Mouse (Mus musculus) ovary, postnatal 10 days (tissue): ENCODE results near the gene Pax5.
"Not testable (repeated sequence)": the region's sequence is repeated elsewhere in the genome, so short reads cannot be mapped to it uniquely, and the experiment has no call there.

Source experiments
- DNase-seq: peaks from one replicate; pipeline ENCODE4 v3.0.0; 2022; ENCODE audit warnings: low spot score

Pax5 gene

DNA sequence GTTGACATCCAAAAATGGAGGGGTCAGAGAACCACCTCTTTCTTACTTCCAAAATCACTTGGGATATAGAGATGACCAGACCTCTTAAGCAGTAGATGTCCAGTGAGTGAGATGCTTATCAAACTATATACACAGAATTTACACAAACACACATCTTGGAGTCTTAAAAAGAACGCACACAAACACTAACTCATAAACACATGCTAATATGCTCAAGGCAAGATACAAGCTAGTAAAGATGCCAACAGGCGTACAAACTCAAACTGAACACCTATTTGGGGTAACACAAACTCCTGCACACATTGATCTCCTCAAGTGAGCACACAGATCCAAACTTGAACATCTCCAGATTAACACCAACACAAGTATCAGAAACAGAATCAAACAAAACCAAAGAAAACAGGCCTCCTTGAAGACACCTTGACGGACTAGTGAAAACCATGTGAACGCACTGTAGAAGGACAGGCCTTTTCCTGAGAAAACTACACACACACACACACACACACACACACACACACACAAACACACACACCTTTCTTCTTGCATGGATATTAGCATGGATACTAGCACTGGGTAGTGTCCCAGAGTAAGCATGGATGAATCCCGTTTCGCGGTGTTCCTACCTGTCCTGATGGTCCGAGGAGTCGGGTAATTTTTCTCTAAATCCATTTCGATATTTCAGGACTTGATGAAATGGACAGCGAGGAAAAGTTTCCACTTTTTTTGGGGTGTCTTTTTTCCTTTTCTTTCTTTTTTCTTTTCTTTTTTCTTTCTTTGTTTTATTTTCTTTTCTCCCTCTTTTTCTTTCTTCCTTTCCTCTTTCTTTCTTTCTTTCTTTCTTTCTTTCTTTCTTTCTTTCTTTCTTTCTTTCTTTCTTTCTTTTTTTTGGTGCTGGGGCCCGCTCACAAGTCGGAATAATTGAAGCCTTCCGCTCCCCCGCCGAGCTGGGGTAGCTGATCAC, at the start of gene Pax5:
Gene Pax5, minus strand, starts transcription at position 748 of the 961 bp plus-strand sequence.
- no peak for DNase-seq

DNA sequence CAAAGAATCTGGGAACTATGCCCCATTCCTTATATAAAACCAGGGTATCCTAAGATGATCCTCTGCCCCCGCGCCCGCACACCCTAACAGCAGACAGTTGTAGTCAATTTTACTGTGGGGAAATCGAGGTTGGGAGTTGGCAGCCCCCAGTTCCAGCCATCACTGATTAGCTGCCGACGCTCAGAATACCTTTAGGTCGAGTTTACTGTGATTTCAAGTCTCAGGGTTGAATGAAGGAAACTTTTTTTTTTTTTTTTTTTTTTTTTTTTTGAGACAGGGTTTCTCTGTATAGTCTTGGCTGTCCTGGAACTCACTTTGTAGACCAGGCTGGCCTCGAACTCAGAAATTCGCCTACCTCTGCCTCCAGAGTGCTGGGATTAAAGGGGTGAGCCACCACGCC, 46.8 kb upstream of the Pax5 start:
- DNase-seq = not testable (repeated sequence)

DNA sequence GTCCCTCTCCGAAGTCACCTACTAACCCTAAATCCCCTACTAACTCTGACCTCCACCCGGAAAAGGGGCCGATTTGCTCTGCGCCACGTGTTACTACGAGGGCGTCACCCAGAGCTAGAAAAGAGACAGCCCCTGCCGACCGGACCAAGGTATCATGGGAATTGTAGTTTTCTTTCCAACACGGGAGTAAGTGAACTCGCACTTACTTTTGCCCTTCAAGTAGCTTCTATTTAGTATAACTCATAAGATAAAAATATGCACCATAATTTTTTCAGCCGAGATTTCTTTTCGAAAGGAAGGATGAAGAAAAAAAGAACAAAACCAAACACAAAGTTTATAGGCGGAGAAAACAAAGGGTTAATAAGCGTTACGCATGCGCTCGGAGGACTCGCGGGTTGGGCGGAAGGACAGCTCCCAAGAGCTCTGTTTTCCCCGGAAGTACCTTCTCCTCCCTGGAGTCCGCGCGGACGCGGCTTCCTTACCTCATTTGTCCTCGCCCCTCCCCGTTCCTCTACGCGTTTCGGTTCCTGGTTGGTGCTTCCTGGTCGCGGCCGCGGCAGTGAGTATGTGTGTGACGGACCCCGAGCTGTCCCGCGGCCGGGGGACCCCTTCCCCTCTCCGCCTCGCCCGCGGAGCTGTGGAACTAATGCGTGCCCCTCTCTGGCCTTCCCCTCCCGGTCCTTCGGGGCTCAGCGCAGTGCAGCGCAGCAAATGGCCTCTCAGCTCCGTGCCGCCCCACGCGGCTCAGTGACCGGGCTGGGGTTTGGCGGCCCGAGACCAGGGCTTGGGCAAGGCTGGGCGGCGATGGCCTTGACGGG, 46.1 kb upstream of the Pax5 start:
- DNase-seq = peak; percentile 70

DNA sequence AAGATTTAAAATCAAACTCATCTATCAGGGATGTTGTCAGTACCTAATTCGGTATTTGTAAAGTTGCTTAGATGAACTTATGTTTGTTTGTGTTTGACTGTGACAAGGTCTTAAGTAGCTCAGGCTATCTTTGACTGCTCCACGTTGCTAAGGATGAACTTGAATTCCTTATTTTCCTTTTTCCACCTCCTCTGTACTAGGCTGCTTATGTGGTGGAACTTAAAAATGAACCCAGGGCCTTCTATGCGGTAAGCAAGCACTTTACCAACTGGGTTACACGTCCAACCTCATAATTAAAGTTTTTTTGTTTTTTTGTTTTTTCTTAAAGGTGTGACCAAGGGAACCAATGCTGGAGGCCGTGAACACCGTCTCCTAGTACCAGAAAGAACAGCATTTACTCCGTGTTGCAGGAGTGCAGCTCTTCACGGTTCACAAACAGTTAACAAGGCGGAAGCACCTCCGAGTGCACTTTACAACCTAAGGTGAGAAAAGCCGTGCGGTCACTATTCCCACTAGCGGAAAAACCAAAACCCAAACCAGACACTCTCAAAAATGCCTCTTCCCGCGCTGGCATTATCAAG, 45.4 kb upstream of the Pax5 start, which contains the start of gene Zcchc7:
Gene Zcchc7, plus strand, starts transcription at position 325 of the 581 bp plus-strand sequence.
- peak; percentile 38 for DNase-seq

DNA sequence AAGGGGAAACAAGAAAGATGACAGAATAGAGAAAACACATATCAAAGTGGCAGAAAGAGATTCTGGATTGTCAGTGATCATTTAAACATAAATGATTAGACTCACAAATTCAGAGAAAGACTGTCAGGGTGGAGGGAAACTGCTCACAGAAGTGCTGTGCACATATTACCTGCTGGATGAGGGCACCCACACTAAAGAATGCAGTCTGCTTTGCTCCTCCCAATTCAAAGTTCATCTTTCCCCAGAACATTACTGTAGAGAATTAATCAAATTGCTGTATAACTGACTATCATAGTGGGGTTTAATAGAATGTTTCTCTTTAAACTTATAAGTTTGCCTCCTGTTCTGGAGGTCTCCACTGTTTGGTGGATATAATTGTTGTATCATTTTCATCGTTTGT, 30.2 kb upstream of the Pax5 start:
- DNase-seq = no peak

DNA sequence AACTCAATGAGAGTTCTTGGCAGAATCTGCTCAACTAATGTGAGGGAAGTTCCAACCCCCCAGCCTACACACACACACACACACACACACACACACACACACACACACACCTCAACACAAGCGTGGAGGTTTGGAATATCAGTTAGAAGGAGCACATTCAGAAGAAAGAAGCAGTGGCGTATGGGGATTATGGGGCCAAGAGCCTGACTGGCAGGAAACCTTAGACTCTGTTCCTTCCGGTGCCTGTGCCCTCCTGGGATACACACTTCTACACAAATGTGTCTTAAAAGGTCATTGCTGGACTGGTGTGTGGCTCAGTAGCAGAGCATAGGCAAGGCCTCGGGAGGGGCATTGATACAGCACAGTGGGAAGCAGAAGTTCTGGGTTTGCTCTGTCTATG, 10.9 kb upstream of the Pax5 start:
- DNase-seq = no peak

DNA sequence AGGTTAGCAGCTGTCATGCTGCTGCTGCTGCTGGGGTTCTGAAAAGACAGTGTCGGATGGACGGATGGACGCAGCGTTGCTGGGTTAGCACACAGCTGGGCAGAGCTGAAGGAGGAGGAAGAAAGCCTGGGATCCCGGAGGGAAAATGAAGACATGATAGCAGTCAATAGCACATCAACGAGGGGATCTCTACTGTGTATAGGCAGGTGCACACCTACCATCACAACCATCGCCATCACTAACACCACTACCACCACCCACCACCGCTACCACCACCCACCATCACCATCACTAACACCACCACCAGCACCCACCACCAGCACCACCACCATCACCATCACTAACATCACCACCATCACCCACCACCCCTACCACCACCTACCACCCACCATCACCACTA, 9.8 kb upstream of the Pax5 start:
- no peak for DNase-seq

DNA sequence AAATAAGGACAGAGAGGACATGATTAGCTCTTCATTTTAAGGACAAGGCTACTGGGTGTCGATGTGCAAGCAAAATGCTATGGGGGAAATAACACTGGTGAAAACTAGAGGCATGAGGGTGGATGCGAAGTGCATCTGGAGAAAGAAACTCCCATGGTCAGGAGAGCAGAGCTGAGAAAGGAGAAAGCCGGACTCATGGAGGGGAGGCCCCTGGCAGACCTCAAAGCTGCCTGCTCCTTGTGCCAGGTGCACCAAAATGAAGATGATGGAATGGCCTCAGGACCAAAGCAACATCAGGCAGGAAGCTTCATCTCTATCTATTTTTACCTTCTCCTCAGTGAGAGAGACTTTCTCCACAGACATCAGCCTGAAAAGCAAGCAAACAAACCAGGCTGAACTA, 7.4 kb upstream of the Pax5 start:
- DNase-seq = no peak

DNA sequence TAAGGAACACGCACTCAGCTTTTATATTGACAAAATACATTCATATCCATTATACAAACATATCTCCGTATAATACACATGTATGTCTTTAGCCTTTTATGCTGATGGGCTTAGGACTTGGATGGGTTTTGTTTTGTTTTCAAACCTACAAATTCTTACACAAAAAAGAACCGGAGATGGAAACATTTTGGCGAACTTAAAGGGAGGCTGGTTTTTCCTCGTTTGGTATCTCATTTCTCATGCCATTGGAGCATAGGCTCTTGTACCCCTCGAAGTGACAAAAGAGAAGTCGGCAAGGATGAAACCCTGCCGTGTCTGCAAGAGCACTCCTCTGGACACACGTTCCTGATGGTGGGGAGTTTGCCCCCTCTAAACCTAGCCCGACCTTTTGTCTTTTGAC, 6.1 kb upstream of the Pax5 start:
- DNase-seq = no peak

DNA sequence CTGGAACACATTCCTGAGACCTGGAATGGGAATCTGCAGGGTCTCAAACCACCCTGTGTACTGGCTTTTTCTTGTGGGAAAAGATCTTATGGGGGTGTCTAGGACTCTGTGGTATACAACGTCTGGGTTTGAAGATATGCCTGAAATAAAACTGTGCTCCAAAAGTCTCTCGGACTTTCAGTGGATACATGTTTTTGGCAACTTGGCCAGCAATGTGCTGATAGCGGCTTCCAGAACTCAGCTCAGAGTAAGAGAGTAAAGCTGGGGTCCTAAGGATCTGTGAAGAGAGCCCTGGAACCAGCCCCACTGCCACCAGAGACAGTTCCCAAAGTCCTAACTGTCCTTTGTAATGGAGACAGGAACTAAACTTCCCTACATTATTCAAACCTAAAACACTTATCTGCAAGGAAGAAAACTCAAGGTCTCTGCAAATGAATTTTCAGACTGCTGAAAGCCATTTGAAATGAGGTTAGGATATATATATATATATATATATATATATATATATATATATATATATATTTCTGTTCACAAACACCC, 5.4 kb upstream of the Pax5 start:
- DNase-seq = no peak

DNA sequence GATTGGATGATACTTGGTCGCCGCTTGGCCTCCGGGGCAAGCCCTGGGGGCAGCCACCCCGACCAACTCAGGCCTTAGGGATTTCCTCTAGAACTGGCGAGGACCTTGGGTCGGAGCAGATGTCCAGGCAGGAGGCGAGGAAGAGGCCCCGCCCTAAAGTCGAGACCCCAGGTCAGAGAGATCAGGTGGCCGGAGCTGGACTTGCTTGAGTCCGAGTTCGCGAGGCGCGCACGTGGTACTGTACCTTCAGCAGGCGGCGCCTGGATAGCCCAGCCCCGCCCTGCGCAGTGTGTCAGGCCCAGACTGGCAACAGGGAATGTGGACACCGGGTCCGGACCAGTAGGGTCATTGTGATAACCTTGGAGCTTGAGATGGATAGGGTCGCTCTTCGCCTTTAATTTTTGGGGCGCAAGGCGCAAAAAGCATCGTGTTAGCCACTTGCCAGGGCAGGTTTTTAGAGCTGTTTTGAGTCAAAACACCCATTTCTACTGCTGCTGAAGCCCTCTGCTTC, 3.9 kb upstream of the Pax5 start:
- DNase-seq = no peak

DNA sequence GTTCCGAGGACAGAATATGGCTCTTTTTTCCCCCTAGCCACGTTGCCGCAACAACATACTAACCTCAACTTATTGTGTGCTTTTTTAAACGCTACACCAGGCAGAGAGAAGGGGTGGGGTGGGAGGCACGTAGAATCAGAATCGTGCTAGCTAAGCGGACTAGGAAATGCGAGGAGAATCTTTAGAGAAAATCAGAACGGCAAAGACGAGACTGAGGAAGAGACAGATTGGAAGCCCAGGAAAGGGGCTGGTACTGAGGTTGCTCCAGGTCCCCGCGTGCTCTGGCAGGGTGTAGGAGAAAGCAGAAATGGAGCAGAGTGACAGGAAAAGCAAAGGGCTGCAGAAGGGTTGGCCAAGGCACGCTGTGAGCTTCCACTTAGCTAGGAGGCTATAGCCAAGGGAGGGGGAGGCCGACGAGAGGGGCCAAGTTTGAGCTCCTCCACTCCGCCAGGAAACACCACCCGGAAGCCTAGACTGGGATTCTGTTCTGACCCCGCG, 3.3 kb upstream of the Pax5 start:
- DNase-seq = no peak

DNA sequence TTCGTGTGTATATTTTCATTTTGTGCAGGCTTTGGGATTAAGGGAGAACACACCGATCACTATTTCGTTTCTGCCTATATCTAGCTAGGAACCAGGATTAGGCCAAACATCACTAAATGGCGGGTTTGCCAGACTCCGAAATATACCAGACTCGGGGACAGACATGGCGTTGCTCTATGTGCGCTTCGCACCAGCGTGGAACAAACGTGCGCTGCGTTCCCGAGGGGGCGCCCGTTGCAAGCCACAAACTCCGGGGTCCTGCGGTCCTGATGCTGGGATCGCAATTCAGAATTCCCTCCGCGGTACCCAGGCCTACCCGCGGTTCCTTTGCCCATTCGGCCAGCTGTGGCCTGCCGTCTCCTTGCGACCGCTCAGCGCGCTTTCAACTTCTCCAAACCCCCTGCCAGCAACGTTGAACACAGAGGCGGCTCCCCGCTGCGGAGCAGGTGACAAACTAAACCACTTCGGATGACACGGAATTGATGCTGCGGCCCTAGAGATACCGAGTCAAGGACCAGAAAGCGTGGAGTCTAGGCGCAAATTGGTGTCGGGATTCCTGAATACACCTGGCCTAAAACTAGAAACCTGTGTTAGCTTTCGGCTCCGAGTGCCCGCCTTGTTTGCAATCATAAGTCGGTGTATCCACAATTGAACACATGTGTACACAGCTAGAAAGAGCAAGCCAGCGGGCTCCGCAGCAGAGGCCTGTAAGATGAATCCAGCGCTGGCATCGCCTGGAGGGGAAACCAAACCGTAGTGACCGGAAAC, 2.7 kb upstream of the Pax5 start:
- no peak for DNase-seq

DNA sequence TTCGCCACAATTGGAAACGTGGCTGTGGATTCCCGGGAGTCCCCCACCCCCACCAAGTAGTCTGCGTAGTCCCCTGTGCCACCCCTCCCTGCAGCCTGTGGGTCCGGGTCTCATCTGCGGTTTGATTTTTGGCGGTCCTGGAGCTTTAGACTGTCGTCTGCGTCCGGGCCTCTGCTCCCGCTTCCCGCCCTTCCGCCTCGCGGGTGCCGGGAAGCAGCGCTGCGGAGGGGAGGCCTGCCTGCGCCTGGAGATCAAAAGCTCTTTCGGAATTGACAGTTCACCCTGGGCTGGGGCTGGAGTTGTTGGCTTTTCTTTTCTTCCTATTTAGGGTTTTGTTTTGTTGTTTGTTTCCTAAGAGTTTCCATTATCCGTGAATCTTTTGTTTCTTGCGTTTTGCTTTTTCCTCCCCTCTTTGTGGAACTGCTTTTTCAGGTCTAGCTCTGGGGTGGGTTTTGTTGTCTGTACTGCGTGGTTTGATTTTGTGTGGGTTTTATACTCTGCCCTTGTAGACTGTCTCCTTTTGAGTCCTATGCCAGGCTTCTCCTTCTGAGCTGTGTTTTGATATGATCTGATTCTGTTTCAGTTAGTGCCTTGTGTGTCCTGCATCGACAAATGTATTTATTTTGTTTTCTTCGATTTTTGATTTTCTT, 1.9 kb upstream of the Pax5 start:
- no peak for DNase-seq

DNA sequence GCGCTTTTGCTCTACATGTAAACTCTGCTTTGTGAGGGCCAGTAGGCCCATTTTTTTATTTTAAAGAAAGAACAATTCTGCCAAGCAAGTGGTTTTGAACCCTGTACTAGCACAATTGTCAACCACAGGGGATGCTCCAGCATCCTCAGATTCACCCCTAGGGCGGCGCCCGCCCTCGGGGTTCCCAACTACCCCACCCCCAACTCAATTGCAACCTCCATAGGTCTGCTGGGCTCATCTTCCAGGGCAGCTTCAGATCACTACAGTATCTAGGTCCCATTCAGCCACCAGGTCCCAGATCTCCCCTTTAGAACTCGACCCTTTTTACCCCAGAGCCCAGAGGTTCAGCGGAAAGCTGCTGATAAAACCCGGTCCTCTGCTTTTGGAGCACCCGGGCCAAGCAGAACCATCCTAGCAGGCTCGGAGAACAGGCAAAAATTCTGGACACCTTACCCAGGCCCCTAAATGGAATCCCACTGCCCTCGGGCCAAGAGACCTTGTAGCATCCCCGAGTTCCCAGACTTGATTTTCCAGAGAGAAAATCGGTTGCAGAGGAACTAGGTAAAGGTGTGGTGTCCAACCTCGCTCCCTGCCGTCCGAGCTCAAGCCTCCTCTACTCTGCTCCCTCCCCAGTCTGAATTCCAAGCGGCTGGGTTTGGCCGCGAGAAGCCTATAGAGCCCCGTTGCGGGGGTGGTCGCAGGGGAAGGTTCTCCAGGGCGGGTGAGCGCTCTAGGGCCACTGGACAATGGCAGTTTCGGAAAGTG, 1.0 kb upstream of the Pax5 start:
- no peak for DNase-seq

DNA sequence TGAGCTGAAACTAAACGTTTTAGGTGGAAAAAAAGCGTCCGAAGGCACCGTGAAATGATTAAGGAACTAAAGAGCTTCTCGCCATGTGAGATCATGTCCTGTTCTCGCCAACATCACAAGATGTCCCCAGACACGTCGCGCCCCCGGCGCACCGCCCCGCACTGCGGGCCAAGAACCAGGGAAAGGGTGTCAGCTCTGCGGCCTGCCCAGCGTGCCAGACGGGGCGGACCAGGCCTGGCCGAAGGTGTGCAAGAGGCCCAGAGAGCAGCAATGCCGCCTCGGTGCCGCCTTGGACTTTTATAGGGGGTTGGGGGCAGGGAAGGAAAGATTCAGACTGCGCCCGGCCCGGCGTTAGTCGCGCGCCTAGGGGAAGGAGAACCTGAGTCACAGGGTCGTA, 412 bp upstream of the Pax5 start:
- no peak for DNase-seq

DNA sequence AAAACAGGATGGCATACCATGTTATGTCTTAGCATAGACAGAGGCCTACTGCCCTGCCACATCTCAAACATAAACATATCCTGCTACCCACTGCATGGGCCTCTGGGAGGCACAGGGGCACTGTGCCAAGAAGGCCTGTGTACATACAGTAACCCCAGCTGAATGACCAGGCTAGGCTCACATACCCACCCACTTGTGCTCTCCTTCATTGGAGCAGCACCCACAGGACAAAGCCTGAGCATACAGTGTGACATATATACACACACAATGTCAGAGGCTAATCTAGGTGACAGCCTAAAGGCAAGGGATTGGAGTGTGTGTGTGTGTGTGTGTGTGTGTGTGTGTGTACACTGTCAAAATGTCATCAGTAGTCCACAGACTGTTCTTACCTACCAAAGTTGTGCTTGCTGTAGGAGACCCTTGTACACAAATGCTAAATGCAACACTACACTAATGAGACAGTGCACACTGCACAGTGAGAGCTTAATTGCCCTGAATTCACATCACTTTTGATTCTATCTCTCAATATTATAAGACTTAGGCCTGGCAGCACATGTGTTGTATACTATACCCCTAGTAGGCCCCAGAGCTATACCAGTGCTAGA, 1.1 kb downstream of the Pax5 start:
- no peak for DNase-seq

DNA sequence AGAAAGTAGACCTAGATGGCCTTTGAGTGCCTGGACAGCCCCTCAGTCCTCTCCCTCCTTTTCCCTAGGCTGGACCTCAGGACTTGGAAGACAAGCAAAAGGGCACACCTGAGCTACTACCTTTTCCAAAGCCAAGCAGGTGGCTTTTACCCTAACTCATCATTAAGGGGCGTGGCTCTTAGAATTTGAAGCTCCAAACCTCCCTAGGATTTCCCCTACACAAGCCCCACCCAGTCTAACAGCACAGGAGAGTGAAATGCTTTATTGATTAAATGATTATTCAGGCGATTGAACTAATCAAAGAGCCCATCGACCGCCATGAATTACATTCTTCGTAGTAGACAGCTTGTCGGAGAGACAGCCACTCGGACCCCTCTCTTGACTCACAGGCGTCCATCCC, 2.0 kb downstream of the Pax5 start:
- DNase-seq = no peak

DNA sequence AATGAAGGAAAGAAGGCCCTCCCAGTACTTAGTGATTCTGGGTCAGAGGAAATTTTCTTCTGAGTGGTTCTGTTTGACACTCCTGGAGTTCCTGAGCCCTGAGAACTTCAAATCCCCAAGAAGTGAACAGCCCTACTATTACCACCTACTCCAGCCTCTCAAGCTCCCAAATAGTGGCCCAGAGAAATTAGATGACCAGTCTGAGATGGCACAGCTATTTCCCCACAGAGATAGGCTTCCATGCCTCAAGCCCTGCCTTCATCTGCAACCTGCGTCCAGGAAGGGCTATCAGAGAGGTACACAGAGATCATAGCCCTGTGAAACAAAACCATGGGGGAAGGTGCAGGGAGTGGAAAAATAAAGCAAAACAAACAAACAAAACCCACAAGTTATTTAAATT, 3.4 kb downstream of the Pax5 start:
- DNase-seq = no peak

DNA sequence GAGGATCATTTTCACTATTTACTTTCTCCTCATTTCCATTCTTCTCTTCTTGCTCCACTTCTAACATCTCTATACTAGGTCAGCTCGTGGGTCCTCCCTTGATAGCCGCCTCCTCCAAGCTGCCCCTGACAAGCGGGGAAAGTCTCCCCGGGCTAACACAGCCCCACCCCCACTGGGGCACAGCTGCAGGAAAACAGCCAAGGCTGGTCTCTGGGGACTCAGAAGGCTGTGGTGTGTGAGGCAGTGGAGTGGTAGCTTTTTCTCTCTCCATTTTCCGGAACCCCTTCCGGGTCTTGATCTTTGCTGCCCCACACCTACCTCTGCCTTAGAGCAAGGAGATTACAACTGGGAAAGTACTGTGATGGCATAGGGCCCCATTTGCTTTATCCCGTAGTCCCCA, 4.3 kb downstream of the Pax5 start:
- DNase-seq = no peak
